Mouse (Mus musculus) stomach, embryonic 14.5 days (tissue): ENCODE data around the gene Micu1. TPM values are rescaled to one million over a fixed set of nuclear protein-coding genes. Genes with fewer than 3 reads are reported as not detected.
"Not testable (repeated sequence)": the region's sequence is repeated elsewhere in the genome, so short reads cannot be mapped to it uniquely, and the experiment has no call there.

Experiments
- ATAC-seq: fragments of 200-750 bp; cut with Nextera tagmentation; 2 replicates; pipeline ENCODE4 v1.8.0; 2017; ENCODE audit warnings: low read depth, moderate TSS enrichment; ENCODE audit not compliant: insufficient number of reproducible peaks, insufficient read depth, low FRiP score
- H3K27ac ChIP-seq: fragments of 300-500 bp; sonication (generic); 2 replicates; pipeline ENCODE4 v1.5.1; 2014; ENCODE audit warnings: mild to moderate bottlenecking, low read length, moderate library complexity, mixed read lengths
- H3K27me3 ChIP-seq: fragments of 300-500 bp; sonication (generic); 2 replicates; pipeline ENCODE4 v1.6.1; 2014; ENCODE audit warnings: low read length, control low read depth, mixed read lengths; ENCODE audit not compliant: control insufficient read depth, insufficient read depth
- H3K36me3 ChIP-seq: fragments of 300-500 bp; sonication (generic); 2 replicates; pipeline ENCODE4 v1.6.1; 2014; ENCODE audit warnings: mild to moderate bottlenecking, control low read depth, low read length, moderate library complexity, mixed read lengths; ENCODE audit not compliant: control insufficient read depth, insufficient read depth
- H3K4me1 ChIP-seq: fragments of 300-500 bp; sonication (generic); 2 replicates; pipeline ENCODE4 v1.6.1; 2014; ENCODE audit warnings: low read length, control low read depth, mixed read lengths; ENCODE audit not compliant: control insufficient read depth, insufficient read depth
- H3K4me2 ChIP-seq: fragments of 300-500 bp; sonication (generic); replicated peaks from 2 replicates; pipeline ENCODE4 v1.6.1; 2014; ENCODE audit warnings: low read depth, low read length, control low read depth
- H3K4me3 ChIP-seq: fragments of 300-500 bp; sonication (generic); 2 replicates; pipeline ENCODE4 v1.5.1; 2014; ENCODE audit warnings: low read depth, low read length, control low read depth
- H3K9ac ChIP-seq: fragments of 300-500 bp; sonication (generic); replicated peaks from 2 replicates; pipeline ENCODE4 v1.6.1; 2014; ENCODE audit warnings: low read depth, mild to moderate bottlenecking, control low read depth, low read length, moderate library complexity, mixed read lengths
- H3K9me3 ChIP-seq: fragments of 300-500 bp; sonication (generic); 2 replicates; pipeline ENCODE4 v1.6.1; 2016; ENCODE audit warnings: low read depth, low read length, control low read depth; ENCODE audit not compliant: control insufficient read depth
- WGBS: fragments of 180-500 bp; shearing (Covaris S2); extraction: QIAGEN DNeasy Blood & Tissue Kit; methylation state at CpG from one replicate; pipeline ENCODE4 v1.1.7; 2014; 5-methylcytosine and 5-hydroxymethylcytosine counted together
- polyA plus RNA-seq: library from polyadenylated mRNA; unstranded; fragments of >200 nt; fragmentation: Nextera tagmentation; extraction: Ambion mirVana; gene quantifications from 2 replicates; pipeline ENCODE4 v1.2.1, GENCODE M21; 2014

The Micu1 gene
- polyA plus RNA-seq, 1 experiment from 2014 or later: 73.6 TPM

DNA sequence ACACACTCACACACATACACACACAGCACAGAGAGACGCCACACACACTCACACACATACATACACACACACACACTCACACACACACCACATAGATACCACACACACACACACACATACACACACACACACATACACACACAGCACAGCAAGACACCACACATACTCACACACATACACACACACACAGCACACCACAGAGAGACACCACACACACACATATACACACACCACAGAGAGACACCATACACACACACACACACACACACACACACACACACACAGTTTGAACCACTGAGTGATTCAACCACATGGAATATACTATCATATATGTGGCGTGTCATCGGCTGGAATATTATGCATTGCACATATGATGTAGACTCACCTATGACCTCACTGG, 16.7 kb upstream of the Micu1 start:
- not testable (repeated sequence) for ATAC-seq, H3K36me3 ChIP-seq, H3K9ac ChIP-seq, H3K27ac ChIP-seq, H3K27me3 ChIP-seq, H3K9me3 ChIP-seq, H3K4me2 ChIP-seq, H3K4me3 ChIP-seq, H3K4me1 ChIP-seq
- WGBS: 86% methylated on average over 3 of the region's 3 CpGs

DNA sequence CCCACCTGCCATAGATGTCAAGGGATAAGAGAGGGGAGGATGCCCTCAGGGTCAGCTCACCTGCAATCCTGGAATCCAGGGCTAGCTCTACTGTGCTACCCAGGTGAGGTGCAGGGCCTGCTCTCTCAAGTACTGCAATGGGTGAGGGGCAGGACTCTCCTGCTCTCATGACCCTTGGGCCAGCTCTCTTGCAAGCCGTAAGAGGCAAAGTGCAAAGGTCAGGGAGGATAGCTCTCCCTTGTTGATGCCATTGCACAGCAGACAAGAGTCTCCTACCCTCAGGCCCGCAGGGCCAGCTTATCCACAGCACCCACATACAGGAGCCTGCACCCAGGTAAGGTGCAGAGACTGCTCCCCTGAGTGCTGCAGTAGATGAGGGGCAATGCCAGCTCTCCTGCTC, 15.2 kb upstream of the Micu1 start:
- ATAC-seq: no peak
- no peaks in the 10 kb centered on the region for H3K27me3 ChIP-seq
- H3K36me3 ChIP-seq: no peaks in the 10 kb centered on the region
- H3K27ac ChIP-seq: no peak overlapping the region
- H3K4me3 ChIP-seq: no peak overlapping the region
- no peaks in the 10 kb centered on the region for H3K9me3 ChIP-seq
- no peaks in the 10 kb centered on the region for H3K4me1 ChIP-seq
- WGBS: 58% methylated on average over 2 of the region's 2 CpGs
- no peak overlapping the region for H3K9ac ChIP-seq
- H3K4me2 ChIP-seq: no peak overlapping the region

DNA sequence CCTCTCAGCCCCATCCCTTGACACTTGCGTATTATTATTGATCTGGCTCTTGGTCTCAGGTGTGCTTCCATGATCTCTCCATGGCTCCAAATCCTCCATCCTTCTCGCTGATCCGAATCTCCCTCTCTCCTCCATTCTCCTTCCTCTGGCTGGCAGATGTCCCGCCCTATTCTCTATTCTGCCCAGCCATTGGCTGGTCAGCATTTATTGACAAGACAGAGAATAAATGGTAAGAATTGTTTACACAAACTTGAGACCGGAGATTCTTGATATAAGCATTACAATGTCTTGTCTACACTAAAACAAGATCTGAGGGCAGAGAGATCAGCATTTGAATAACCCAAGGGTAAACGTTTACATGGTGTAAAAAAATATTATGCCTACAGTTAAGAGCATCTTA, 12.4 kb upstream of the Micu1 start:
- no peaks in the 10 kb centered on the region for H3K9me3 ChIP-seq
- ATAC-seq: no peak
- no peak overlapping the region for H3K4me2 ChIP-seq
- H3K4me1 ChIP-seq: no peaks in the 10 kb centered on the region
- H3K27me3 ChIP-seq: no peaks in the 10 kb centered on the region
- no peak overlapping the region for H3K4me3 ChIP-seq
- 51% methylated on average over 6 of the region's 6 CpGs for WGBS
- H3K9ac ChIP-seq: no peak overlapping the region
- H3K36me3 ChIP-seq: no peaks in the 10 kb centered on the region
- H3K27ac ChIP-seq: no peak overlapping the region

- Histone ChIP-seq H3K4me1 (no peaks in the 10 kb centered on the region), H3K9ac (no peak overlapping the region), H3K9me3 (no peaks in the 10 kb centered on the region), H3K27ac (no peak overlapping the region), H3K4me2 (no peak overlapping the region), H3K36me3 (no peaks in the 10 kb centered on the region), H3K4me3 (no peak overlapping the region), H3K27me3 (no peaks in the 10 kb centered on the region)
- WGBS: 56% methylated on average over 6 of the region's 6 CpGs
- ATAC-seq: no peak
Observed at GRCm38 (mm10) chr10:59692441-59692840, 9.8 kb upstream of the Micu1 start.

DNA sequence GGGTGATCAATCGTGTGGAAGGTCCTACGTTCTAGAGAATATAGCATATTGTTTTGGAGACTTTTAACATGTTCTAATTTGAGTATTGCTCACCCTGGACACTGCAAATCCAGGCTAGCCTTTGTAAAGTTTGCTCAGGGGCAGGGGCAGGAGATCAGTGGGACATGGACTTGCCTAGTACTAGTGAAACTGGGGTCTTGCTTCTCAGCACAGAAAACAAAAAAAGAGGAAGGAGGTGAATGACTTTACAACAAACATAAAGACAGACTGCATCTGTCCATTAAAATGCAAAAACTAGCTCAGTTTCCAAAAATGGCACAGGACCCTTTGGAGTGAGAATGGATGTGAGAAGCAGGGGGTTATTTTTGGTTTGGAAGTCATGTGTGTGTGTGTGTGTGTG, 8.2 kb upstream of the Micu1 start:
- no peak for ATAC-seq
- Histone ChIP-seq H3K9ac (no peak overlapping the region), H3K27me3 (no peaks in the 10 kb centered on the region), H3K4me3 (no peak overlapping the region), H3K4me2 (no peak overlapping the region), H3K9me3 (no peaks in the 10 kb centered on the region), H3K36me3 (no peaks in the 10 kb centered on the region), H3K4me1 (no peaks in the 10 kb centered on the region), H3K27ac (no peak overlapping the region)
- WGBS: 82% methylated on average over 2 of the region's 2 CpGs

- no peak overlapping the region for H3K4me2 ChIP-seq
- no peaks in the 10 kb centered on the region for H3K27me3 ChIP-seq
- H3K4me1 ChIP-seq: peaks cover 5% of the 10 kb centered on the region; the same call in 1 of the 2 replicates
- H3K9me3 ChIP-seq: no peaks in the 10 kb centered on the region
- H3K27ac ChIP-seq: no peak overlapping the region
- ATAC-seq: no peak
- 83% methylated on average over 5 of the region's 5 CpGs for WGBS
- no peaks in the 10 kb centered on the region for H3K36me3 ChIP-seq
- no peak overlapping the region for H3K9ac ChIP-seq
- no peak overlapping the region for H3K4me3 ChIP-seq
Observed at GRCm38 (mm10) chr10:59699516-59699915, 2.8 kb upstream of the Micu1 start.

DNA sequence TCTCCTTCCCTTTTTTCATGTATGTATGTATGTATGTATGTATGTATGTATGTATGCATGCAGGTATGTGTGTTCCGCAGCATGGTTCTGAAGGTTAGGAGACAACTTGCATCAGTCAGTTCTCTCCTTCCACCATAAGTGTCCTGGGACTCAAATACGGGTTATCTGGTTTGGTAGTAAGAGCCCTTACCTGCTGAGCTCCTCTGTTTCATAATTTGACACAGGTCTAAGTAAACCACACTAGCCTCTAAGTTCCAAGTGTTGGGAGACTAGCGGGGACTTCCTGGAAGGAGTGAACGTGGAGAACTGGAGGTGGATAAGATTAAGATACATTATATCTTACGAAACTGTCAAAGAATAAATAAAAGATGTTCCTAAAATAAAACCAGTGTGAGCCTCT, 472 bp upstream of the Micu1 start:
- H3K27me3 ChIP-seq: no peaks in the 10 kb centered on the region
- H3K4me3 ChIP-seq: peak overlapping the region; percentile 75
- H3K27ac ChIP-seq: no peak overlapping the region
- ATAC-seq: 0 out of 2 replicates have a peak, but pooled peaks have one; percentile 2
- peak overlapping the region; percentile 36; the same call in 1 of the 2 replicates for H3K9ac ChIP-seq
- H3K4me1 ChIP-seq: peaks cover 5% of the 10 kb centered on the region; the same call in 1 of the 2 replicates
- no peaks in the 10 kb centered on the region for H3K9me3 ChIP-seq
- H3K36me3 ChIP-seq: no peaks in the 10 kb centered on the region
- H3K4me2 ChIP-seq: peak overlapping the region; percentile 69
- 40% methylated on average over 5 of the region's 5 CpGs for WGBS

DNA sequence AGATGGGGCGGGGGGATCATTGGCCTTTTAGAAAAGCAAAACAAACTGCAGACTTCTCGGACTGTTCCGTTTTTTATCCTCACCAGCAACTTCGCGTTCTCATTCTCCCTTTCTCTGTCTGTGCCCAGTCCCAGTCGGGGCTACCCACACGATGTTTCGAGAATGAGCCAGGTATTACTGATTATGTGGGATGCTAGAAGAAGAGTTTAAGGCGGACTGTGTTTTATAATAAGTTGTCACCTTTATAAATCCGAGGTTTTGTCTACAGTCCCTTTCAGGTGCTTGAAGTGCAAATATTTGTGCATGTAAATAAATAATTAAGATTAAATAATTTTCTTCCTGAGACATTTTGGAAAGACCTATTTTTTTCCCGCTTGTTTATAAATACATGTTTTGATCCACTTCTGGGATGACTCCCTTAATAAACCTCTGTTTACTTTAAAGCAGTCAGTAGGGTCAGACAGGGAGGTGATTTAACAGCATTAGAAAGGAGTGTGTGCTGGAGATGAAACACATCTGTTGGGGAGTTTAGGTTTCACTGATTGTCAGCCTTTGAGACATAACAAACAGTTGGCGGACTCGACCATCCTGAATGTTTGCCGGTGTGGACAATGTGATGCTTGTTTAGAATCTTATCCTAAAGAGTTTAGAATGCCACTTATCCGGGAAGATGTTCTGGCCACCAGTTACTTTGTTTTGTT, 933 bp downstream of the Micu1 start:
- peak overlapping the region; percentile 63 for H3K9ac ChIP-seq
- H3K27me3 ChIP-seq: no peaks in the 10 kb centered on the region
- H3K4me2 ChIP-seq: peak overlapping the region; percentile 69
- H3K9me3 ChIP-seq: no peaks in the 10 kb centered on the region
- no peak for ATAC-seq
- 4% methylated on average over 15 of the region's 15 CpGs for WGBS
- H3K36me3 ChIP-seq: no peaks in the 10 kb centered on the region
- peak overlapping the region; percentile 75 for H3K4me3 ChIP-seq
- H3K4me1 ChIP-seq: peaks cover 5% of the 10 kb centered on the region; the same call in 1 of the 2 replicates
- H3K27ac ChIP-seq: peak overlapping the region; percentile 73; the same call in 1 of the 2 replicates
